In the genomic region with DNA sequence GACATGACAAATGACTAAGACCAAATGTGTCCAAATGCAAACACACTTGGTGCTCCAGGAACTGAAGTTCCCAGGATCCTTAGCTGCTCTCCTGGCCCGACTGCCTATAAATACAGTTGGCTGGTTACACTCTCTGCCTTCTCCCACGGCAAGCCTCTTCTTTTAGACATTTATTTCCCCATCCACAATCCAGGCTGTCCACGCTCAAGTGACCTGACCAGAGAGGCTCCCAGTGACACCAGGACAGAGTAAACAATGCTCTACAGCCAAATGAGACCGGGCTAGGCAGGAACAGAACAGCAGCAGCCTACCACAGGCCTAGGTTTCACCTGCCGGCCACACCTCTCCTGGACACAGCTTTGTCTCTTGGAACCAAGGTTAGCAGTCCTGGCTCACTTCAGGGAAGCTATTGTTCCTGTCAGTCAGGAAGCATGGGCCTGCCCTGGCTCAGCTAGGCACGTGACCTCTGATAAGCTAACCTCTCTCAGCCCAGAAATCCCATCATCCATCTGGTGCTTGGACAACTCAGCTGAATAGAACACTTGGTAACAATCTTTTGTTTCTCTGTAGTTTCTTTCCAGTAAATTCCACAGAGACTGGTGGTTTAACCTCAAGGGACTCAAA, we compare ENCODE assay signal across 8 mouse cellular contexts. TPM values are rescaled to one million over a fixed set of nuclear protein-coding genes. Genes with fewer than 3 reads are reported as not detected.
DNase-seq lines count a peak whose midpoint lies in the region; ATAC-seq and TF ChIP-seq lines count a peak whose summit lies in the region.

No protein-coding gene starts in this region.

- no peak for TF ChIP-seq CTCF in stomach, postnatal 0 days (IDR thresholded peaks at IDR 0.05; ENCODE audit: low read depth)

- WGBS in midbrain, embryonic 10.5 days = 76% methylated on average over 6 of the region's 6 CpGs
- WGBS in midbrain, embryonic 11.5 days = 69% methylated on average over 6 of the region's 6 CpGs
- whole genome bisulfite sequencing in heart, embryonic 13.5 days = 20% methylated on average over 6 of the region's 6 CpGs
- 11% methylated on average over 6 of the region's 6 CpGs for WGBS in stomach, postnatal 0 days

- 0 out of 2 replicates have a peak overlapping the region, but pooled peaks have one; percentile 20 for H3K27ac ChIP-seq in midbrain, embryonic 10.5 days (replicated peaks)
- H3K27ac ChIP-seq in midbrain, embryonic 11.5 days (ENCODE audit: low read depth, low read length) = no peak overlapping the region
- peak overlapping the region; percentile 92 for H3K27ac ChIP-seq in heart, embryonic 13.5 days (replicated peaks)
- H3K27ac ChIP-seq in stomach, postnatal 0 days (replicated peaks) = peak overlapping the region; percentile 90

- no peak for TF ChIP-seq EP300 in stomach, postnatal 0 days (optimal IDR thresholded peaks at IDR 0.05)

- no peak for ATAC-seq in midbrain, embryonic 11.5 days (ENCODE audit: low FRiP score)
- peak; percentile 37; the same call in 1 of the 2 replicates for ATAC-seq in heart, embryonic 13.5 days (ENCODE audit: extremely low read depth, insufficient number of reproducible peaks, low FRiP score, low TSS enrichment)
- peak; percentile 73 for ATAC-seq in stomach, postnatal 0 days (ENCODE audit: low FRiP score, low TSS enrichment)

- H3K9ac ChIP-seq in midbrain, embryonic 11.5 days (ENCODE audit: low read length) = no peak overlapping the region
- peak overlapping the region; percentile 47; the same call in 1 of the 2 replicates for H3K9ac ChIP-seq in heart, embryonic 13.5 days
- peak overlapping the region; percentile 47 for H3K9ac ChIP-seq in stomach, postnatal 0 days (ENCODE audit: low read length)

- no peaks in the 10 kb centered on the region for H3K9me3 ChIP-seq in midbrain, embryonic 10.5 days (replicated peaks)
- no peaks in the 10 kb centered on the region for H3K9me3 ChIP-seq in midbrain, embryonic 11.5 days (ENCODE audit: control insufficient read depth, low read length)
- H3K9me3 ChIP-seq in heart, embryonic 13.5 days = no peaks in the 10 kb centered on the region
- H3K9me3 ChIP-seq in stomach, postnatal 0 days (ENCODE audit: control insufficient read depth, low read length) = no peaks in the 10 kb centered on the region

- H3K4me3 ChIP-seq in midbrain, embryonic 10.5 days = no peak overlapping the region
- H3K4me3 ChIP-seq in midbrain, embryonic 11.5 days (ENCODE audit: low read depth, low read length) = no peak overlapping the region
- no peak overlapping the region for H3K4me3 ChIP-seq in heart, embryonic 13.5 days
- H3K4me3 ChIP-seq in stomach, postnatal 0 days (ENCODE audit: low read depth, low read length) = no peak overlapping the region

- no peaks in the 10 kb centered on the region for H3K36me3 ChIP-seq in midbrain, embryonic 10.5 days
- no peaks in the 10 kb centered on the region for H3K36me3 ChIP-seq in midbrain, embryonic 11.5 days (ENCODE audit: control insufficient read depth, insufficient read depth, low read length)
- H3K36me3 ChIP-seq in heart, embryonic 13.5 days = no peaks in the 10 kb centered on the region
- no peaks in the 10 kb centered on the region for H3K36me3 ChIP-seq in stomach, postnatal 0 days (ENCODE audit: control insufficient read depth, insufficient read depth, low read length)

- peaks cover 22% of the 10 kb centered on the region for H3K4me1 ChIP-seq in midbrain, embryonic 10.5 days
- no peaks in the 10 kb centered on the region for H3K4me1 ChIP-seq in midbrain, embryonic 11.5 days (ENCODE audit: control insufficient read depth, insufficient read depth, low read length)
- peaks cover 98% of the 10 kb centered on the region for H3K4me1 ChIP-seq in heart, embryonic 13.5 days
- H3K4me1 ChIP-seq in stomach, postnatal 0 days (replicated peaks; ENCODE audit: control insufficient read depth, insufficient read depth) = peaks cover 32% of the 10 kb centered on the region

- no peak overlapping the region for H3K4me2 ChIP-seq in midbrain, embryonic 11.5 days
- H3K4me2 ChIP-seq in heart, embryonic 13.5 days = peak overlapping the region; percentile 10; the same call in 1 of the 2 replicates
- 0 out of 2 replicates have a peak overlapping the region, but pooled peaks have one; percentile 17 for H3K4me2 ChIP-seq in stomach, postnatal 0 days (replicated peaks; ENCODE audit: low read depth)

- intact Hi-C loops in gastrocnemius, postnatal 36 days (cut with DNase I) = no loop called here

- no peaks in the 10 kb centered on the region for H3K27me3 ChIP-seq in midbrain, embryonic 10.5 days (ENCODE audit: low read depth, poor library complexity, severe bottlenecking)
- no peaks in the 10 kb centered on the region for H3K27me3 ChIP-seq in midbrain, embryonic 11.5 days (ENCODE audit: control insufficient read depth, insufficient read depth, low read length)
- H3K27me3 ChIP-seq in heart, embryonic 13.5 days (replicated peaks) = no peaks in the 10 kb centered on the region
- H3K27me3 ChIP-seq in stomach, postnatal 0 days (ENCODE audit: control insufficient read depth, insufficient read depth, low read length) = no peaks in the 10 kb centered on the region

- no peak for DNase-seq in midbrain, embryonic 10.5 days (ENCODE audit: low spot score)
- no peak for DNase-seq in midbrain, embryonic 11.5 days (ENCODE audit: low spot score, missing footprints)
- DNase-seq in kidney, postnatal 36 days = peak; percentile 44 to 70
- DNase-seq in stomach, postnatal 0 days (ENCODE audit: low spot score) = peak; percentile 61
- no peak for DNase-seq in frontal cortex, postnatal 25 days (ENCODE audit: low spot score in 2 of 2)
- DNase-seq in gastrocnemius, postnatal 36 days = no peak
- DNase-seq in gastrocnemius, adult 18-20 months (ENCODE audit: low spot score) = no peak

RNA-seq across cellular contexts. Expression of gene Actn1, which starts 43.8 kb away (rescaled TPM):
- 23.1 and 24.9 TPM in 2 replicates for polyA plus RNA-seq in midbrain, embryonic 10.5 days (2016; fragmentation: Nextera tagmentation; extraction: Ambion mirVana)
- 17.4 and 19.9 TPM in 2 replicates for polyA plus RNA-seq in midbrain, embryonic 11.5 days (2014; fragmentation: Nextera tagmentation; extraction: Ambion mirVana)
- polyA plus RNA-seq in heart, embryonic 13.5 days (2015; fragmentation: Nextera tagmentation; extraction: Ambion mirVana) = 39.5 and 40.4 TPM in 2 replicates
- polyA plus RNA-seq in stomach, postnatal 0 days (2015; fragmentation: Nextera tagmentation; extraction: Ambion mirVana) = 32.2 and 36.8 TPM in 2 replicates
- 1 to 10 TPM; 7.3 to 9.0 TPM for total RNA-seq in gastrocnemius, postnatal 36 days (2021)
- 10 to 100 TPM in 1 of 2 experiments, 1 to 10 TPM in 1; 7.6 to 14.3 TPM for total RNA-seq in gastrocnemius, adult 18-20 months (2021)

Comparison
In these comparisons a context has a peak if more than half of its experiments do, and no peak if none do; other contexts are left out.
1. DNase-seq: peak in kidney, postnatal 36 days (2 of 2) and stomach, postnatal 0 days (single experiment); none in midbrain, embryonic 10.5 days (single experiment), midbrain, embryonic 11.5 days (single experiment), frontal cortex, postnatal 25 days (0 of 2), gastrocnemius, postnatal 36 days (0 of 2) and gastrocnemius, adult 18-20 months (single experiment).